Mouse (Mus musculus) A20 (cell line): ENCODE measurements around the gene Myo18b.

Source experiments
- DNase-seq: peaks from one replicate; pipeline ENCODE4 v3.0.0-alpha.2; 2011; ENCODE audit warnings: low read depth, low spot score

Myo18b gene

GRCm38 (mm10) chr5:112679251-112679650 lies 216.9 kb downstream of the Myo18b start:
- DNase-seq, result no peak

GRCm38 (mm10) chr5:112678153-112678552 lies 218.0 kb downstream of the Myo18b start:
- no peak for DNase-seq

DNA sequence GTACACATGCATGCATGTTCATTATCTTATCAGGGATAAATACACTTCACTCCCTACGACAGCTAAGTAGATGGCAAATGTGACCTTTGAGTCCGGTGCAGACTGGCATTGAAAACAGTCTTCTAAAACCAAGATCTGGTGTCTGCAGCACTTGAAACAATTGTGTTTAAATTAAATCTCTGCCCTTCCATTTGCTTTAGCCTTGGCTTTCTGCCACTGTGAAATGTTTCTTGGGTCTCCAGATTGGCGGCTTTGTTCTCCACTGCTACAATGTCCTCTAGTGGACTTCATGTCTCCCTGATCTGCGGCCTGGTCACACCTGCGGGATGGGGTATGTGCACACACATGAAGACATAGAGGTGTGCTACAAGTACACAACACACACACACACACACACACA lies 221.4 kb downstream of the Myo18b start:
- no peak for DNase-seq

DNA sequence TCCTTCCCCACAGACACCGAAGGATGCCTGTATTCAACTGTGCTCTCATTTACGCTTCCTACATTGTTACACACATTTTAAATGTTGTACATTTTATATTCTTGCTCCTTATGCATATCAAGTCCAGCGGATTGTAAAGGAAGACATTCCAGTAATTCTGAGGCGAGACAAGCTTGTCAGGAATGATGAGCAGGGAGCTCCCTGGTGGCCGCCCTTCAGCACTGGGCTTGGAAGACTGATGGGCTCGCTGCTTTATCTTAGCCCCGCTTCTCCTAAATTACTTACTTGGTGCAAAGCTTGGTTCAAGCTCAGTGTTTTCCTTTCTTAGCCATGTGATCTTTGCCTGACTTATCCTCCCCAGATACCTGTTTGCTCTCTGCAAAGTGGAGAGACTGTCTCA lies 223.7 kb downstream of the Myo18b start:
- DNase-seq, result no peak

GRCm38 (mm10) chr5:112671961-112672360 lies 224.2 kb downstream of the Myo18b start:
- no peak for DNase-seq

DNA sequence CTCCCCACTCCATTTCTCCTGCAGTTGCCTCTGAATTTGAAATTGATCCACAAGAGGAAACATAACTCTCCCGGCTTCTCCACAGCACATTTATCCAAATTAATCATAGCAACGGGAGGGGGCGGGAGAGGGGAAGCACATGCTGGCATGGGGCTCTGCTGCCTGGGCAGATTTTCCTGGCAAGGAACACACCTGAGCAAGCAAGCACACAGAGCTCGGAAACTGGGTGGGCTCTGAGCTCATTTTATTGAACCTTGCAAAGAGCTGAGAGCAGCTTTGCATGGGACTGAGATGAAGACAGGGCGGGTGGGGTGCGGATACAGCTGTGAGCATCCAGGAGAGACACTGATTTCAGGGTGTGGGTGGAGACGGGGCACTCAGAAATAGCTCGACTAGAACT lies 229.0 kb downstream of the Myo18b start:
- no peak for DNase-seq

- DNase-seq, result no peak
Observed at GRCm38 (mm10) chr5:112665661-112666060, 230.5 kb downstream of the Myo18b start.

DNA sequence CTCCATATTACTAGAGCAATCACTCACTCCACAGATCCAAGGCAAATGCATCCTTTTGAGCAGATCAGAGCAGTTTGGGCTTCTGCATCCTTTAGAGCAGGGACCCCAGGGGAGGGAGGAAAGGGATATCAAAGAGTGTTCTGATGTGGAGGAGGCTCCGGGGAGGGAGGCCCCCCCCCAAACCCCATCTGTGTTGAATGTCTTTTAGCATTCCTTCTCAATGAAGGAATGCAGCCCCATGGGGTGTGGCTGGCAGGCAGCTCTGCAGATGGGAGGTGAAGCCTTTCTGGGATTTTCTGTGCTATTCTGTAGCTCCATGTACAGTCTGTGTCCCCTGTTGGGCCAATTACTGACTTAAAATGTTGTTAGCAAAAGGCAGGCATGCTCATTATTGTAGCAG lies 232.5 kb downstream of the Myo18b start:
- no peak for DNase-seq

- DNase-seq, result no peak
Observed at GRCm38 (mm10) chr5:112660924-112661431, 235.2 kb downstream of the Myo18b start.

DNA sequence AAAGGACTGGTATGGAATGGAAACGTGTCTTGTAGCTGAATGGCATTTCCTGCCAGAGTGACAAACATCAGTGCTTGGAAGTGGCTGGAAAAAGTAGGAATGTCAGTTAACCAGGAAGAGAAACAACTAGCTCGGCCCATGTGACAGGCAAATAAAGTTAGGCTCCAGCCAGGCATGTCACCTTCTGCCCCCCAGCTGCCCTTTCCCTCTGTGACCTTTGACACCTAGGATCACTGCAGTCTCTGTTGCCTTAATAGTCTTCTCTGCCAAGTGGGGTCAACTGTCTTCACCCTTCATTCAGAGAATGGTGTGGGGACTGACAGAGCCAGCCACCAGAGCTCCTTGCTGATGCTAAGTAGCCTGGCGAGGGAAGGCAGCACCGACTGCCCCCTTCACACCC lies 236.9 kb downstream of the Myo18b start:
- DNase-seq, result no peak

GRCm38 (mm10) chr5:112656811-112657210 lies 239.4 kb downstream of the Myo18b start:
- no peak for DNase-seq

DNA sequence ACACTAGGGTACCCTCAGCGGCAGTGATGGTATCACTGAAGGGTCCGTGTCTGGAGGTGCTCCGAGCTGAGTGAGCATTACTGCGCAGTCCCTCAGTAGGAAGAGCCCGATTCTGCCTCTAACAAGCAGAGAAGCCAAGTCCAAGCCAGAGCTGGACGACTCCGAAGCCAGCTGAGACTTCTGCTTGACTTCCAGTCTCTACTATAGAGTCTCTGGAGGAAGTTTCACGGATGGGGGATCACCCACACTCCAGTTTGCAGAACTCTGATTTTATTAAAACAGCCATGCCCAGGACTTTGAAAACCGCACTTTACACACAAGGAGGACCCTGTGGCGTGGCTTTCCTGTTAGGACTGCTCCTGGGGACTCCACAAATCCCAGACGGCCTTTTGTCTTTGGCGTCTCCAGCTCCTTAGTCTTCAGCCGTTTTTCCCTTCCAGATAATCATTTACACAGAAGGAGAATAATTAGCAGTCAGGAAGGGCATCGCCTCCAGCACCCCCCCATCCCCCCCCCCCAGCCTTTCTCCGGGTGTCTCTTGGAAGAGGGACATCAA lies 240.1 kb downstream of the Myo18b start:
- no peak for DNase-seq

GRCm38 (mm10) chr5:112655529-112655928 lies 240.6 kb downstream of the Myo18b start:
- no peak for DNase-seq

GRCm38 (mm10) chr5:112652036-112652435 lies 244.1 kb downstream of the Myo18b start:
- no peak for DNase-seq

- no peak for DNase-seq
Observed at GRCm38 (mm10) chr5:112649164-112649702, 246.9 kb downstream of the Myo18b start.

- no peak for DNase-seq
Observed at GRCm38 (mm10) chr5:112646871-112647270, 249.3 kb downstream of the Myo18b start.

DNA sequence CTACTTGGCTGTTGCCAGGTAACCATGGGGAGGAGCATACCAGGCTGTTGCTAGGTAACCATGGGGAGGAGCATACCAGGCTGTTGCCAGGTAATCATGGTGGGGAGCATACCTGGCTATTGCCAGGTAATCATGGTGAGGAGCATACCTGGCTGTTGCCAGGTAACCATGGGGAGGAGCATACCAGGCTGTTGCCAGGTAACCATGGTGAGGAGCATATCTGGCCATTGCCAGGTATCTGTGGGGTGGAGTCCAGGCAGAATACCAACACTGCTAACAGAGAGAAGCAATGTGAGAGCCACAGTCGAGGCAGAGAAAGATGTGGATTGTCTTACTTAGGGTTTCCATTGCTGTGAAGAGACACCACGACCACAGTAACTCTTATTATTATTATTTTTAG lies 250.6 kb downstream of the Myo18b start:
- DNase-seq, result no peak

DNA sequence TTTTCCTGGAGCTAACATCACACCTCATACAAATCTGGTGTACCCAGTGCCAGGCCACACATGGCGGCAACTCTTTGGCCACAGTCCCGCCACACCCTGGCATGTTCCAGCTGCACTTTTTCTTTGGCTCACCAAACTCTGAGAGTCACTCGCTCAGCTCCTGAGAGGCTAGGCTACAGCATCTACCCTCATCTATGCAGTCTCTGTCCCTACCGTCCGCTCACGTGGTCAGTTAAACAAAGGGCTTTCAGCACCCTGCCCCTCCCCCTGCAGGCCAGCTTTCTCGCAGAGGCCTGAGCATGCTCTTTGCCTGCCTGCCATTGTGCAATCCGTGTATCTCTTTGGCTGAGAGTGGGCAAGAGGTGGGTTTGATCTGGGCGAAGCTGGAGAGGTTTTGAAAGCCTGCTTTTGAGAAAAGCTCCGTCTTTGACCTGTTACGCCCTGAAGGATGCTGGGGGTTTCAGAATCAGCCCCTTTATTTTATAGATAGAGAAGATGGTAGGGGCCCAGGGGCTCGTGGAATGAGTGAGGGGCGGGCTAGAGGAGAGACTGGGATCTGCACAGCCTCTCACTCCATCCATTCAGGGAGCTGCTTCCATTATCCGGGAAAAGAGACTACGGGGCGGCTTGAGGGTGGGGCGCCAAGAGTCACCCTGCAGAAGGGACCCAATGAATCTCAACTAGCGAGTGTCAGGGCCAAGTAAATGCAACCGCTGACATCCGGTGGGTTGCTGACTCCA lies 252.5 kb downstream of the Myo18b start:
- no peak for DNase-seq

GRCm38 (mm10) chr5:112642731-112643130 lies 253.4 kb downstream of the Myo18b start:
- no peak for DNase-seq

GRCm38 (mm10) chr5:112641770-112642169 lies 254.4 kb downstream of the Myo18b start:
- no peak for DNase-seq

DNA sequence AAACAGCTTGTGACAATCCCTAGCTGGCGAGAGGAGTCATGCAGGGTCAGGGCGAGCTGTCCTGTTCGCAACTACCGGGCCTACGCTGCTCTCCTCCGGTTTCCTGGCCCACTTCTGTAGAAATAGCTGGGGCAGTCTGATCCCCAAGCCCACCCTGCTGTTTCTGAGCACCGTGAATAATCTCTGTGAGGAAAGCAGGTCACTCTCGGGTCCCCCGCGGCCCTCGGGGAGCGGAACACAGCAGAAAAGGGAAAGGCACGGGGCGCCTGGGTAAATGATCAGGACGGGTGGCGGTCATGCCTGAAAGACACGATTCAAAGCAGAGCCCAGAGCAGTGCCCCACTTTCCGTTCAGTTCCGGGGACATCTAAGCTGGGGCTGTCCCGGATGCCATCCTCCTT lies 255.0 kb downstream of the Myo18b start:
- DNase-seq, result no peak

DNA sequence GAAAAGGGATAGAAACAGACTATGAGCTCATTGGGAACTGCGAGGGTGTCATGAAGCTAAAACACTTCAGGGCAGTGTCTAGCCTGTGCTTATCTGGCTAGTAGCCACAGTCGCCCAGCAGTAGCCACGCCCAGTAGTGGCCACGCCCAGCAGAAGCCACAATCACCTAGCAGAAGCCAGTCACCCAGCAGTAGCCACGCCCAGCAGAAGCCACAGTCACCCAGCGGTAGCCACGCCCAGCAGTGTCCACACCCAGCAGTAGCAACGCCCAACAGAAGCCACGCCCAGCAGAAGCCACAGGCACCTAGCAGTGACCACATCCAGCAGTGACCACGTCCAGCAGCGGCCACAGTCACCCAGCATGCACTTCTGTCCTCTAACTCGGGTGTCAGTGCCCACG lies 255.5 kb downstream of the Myo18b start:
- DNase-seq, result no peak
